Mouse (Mus musculus): Measurements from ENCODE around the gene 4921524J17Rik. TPM values are rescaled to one million over a fixed set of nuclear protein-coding genes. Genes with fewer than 3 reads are reported as not detected.

Gene 4921524J17Rik
- total RNA-seq, 2 experiments from 2014 or later: 33.6 to 58.3 TPM

DNA sequence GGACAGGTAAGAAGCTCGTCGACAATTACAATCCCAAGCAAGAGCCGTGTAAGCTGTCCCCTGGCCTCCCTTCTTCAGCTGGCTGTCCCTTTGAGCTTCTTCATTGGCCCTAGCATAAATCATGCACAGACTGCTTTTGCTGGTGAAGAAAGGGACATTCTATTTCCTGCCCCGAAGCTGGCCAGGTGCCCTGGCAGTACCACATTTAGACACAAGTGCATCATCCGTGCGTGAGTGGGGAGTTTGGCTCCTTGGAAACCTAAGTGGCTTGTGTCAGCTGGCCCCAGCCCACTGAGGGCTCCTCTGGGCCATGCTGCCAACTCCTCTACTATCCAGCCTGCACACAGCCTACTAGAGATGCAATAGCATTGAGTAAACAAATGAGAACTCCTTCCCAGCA is 46.4 kb downstream of the 4921524J17Rik start, which contains the start of gene Mylk3:
Gene Mylk3, minus strand, starts transcription at position 141 of the 400 bp plus-strand sequence.
- no peak for ATAC-seq (replicated peaks; ENCODE audit: poor library complexity)

- no peak for ATAC-seq (replicated peaks; ENCODE audit: poor library complexity)
Measured at GRCm38 (mm10) chr8:85381926-85382325, 50.7 kb downstream of the 4921524J17Rik start.

GRCm38 (mm10) chr8:85380824-85381209 is 51.8 kb downstream of the 4921524J17Rik start:
- peak; percentile 74 for ATAC-seq (replicated peaks; ENCODE audit: poor library complexity)

DNA sequence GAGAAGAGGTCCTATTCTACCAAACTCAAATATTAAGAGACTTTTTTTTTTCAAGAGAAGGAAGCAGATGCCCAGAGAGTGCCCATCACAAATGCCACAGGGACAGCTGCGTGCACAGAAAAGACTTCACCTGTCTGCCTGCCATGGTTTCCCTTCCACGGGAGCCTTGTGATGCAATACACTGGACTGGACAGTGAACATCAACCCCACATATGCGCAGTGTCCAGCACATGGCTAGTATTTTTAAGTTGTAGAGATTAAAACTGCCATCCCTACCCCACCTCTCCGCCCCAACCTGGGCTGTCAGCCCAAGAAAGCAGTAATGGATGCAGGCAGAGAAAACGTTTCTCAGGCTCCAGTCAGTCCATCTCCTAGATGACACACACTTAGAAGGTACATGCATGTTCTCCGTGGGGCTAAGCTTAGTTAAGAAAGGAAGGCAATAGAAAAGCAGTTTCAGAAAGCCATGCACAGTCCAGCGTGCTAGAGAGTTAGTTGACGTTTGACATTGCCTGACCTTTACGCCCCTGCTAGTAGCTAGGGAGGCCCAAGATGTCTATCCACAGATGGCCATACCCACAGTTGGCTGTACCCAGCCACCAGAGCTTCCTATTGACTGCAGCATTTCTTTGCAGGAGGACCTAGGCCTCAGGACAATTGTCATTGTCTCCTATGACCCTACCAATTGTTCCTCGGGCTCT is 52.4 kb downstream of the 4921524J17Rik start:
- no peak; the same call in 1 of the 2 replicates for ATAC-seq (replicated peaks; ENCODE audit: poor library complexity)

GRCm38 (mm10) chr8:85379142-85379781 is 53.4 kb downstream of the 4921524J17Rik start:
- peak; percentile 76 for ATAC-seq (replicated peaks; ENCODE audit: poor library complexity)

DNA sequence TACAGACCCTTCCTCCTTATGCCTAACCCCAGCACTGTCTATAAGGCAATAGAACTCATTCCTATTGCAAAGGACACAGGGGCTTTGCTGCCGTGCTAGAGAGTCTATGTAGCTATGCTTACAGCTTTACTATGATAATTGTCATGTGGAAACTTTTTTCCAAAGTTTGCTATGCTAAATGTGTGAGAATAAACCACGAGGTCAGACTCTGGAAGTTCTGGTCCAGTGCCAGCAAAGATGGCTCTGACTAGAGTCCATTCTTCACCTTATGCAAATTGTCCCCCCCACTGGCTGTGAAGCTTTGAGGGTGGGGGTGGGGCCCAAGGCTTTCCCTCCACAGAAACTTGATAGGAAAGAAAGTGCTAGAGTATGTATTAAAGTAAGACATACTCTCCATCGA is 56.1 kb downstream of the 4921524J17Rik start:
- ATAC-seq (replicated peaks; ENCODE audit: poor library complexity): no peak

DNA sequence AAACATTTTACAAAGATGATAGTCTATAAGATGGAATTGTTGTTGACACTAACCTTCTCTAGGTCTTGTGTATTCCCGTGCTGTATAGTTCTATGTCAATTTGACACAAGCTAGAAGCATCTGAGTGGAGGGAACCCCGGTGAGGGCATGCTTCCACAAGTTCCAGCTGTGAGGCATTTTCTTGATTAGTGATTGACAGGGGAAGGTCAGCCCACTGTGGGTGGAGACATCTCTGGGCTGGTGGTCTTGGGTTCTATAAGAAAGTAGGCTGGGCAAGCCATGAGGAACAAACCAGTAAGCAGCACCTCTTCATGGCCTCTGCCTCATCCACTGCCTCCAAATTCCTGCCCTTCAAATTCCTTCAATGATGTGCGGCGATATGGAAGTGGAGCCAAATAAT is 58.3 kb downstream of the 4921524J17Rik start:
- ATAC-seq (replicated peaks; ENCODE audit: poor library complexity): no peak

- peak; percentile 50 for ATAC-seq (replicated peaks; ENCODE audit: poor library complexity)
Measured at GRCm38 (mm10) chr8:85373435-85374039, 59.1 kb downstream of the 4921524J17Rik start.

DNA sequence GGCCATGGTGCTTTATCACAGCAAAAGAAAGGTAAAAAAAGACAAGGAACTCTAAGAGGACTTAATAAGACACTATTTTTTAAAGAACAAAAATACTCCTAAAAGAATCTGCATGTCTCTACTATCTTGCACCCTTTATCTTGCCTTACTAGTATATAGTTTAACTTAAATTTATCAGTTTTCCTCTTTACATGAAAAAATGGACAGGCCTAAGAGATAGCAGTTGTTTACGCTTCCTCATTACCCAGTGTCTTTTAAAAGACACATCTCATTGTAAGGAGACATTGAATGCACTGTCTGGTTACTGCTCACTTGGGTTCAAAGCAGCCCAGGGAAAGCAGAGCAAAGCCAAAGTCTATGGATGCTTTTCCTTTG is 60.2 kb downstream of the 4921524J17Rik start:
- no peak for ATAC-seq (replicated peaks; ENCODE audit: poor library complexity)

- ATAC-seq (replicated peaks; ENCODE audit: poor library complexity): 0 out of 2 replicates have a peak, but pooled peaks have one; percentile 42
Measured at GRCm38 (mm10) chr8:85371736-85372464, 60.7 kb downstream of the 4921524J17Rik start.

- no peak for ATAC-seq (replicated peaks; ENCODE audit: poor library complexity)
Measured at GRCm38 (mm10) chr8:85365176-85365575, 67.5 kb downstream of the 4921524J17Rik start.

DNA sequence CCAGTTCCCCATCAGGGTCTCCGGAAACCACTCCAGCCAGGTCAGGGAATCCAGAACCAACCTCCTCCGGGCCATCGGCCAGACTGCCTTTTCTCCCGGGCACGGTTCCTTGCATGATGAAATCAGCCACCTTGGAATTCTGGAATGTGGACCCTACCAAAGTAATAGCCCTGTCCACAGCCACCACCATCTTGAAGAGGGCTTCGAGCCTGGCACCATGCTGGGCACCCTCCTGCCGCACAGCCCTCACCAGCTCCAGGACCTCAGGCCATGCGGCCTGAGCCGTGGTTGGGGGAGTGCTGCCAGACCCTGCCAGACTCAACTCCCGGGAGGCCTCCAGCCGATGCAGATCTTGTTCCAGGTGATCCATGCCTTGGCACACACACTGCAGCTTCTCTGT is 68.0 kb downstream of the 4921524J17Rik start:
- no peak for ATAC-seq (replicated peaks; ENCODE audit: poor library complexity)

DNA sequence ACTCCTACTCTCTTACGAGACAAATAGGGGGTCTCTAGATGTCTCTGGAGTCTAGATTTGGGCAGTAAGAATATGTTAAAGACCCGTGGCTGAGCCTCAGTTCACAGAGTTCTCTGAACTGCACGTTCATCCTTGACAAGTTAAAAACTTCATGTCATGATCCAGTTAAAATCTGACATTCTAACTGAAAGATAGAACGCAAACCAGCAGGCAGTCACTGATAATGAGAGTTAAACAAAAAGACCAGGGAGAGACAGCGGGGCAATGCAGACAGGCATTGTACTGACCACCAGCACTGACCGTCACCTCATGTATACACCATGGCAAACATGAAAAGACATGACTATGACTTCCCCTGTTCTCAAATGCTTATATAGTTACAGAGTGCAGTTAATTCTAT is 69.2 kb downstream of the 4921524J17Rik start:
- ATAC-seq (replicated peaks; ENCODE audit: poor library complexity): peak; percentile 31; the same call in 1 of the 2 replicates

- no peak for ATAC-seq (replicated peaks; ENCODE audit: poor library complexity)
Measured at GRCm38 (mm10) chr8:85362211-85362610, 70.4 kb downstream of the 4921524J17Rik start.

Other genes with a start within 250 kb of the 4921524J17Rik start
- gene Olfr371, start 206.8 kb downstream of the 4921524J17Rik start, total RNA-seq (2015): not detected in 2 replicates
- gene Olfr371, start 206.8 kb downstream of the 4921524J17Rik start, total RNA-seq (2017): not detected in 2 replicates
- gene Orc6, start 133.2 kb downstream of the 4921524J17Rik start, total RNA-seq (2015): 98.8 and 124 TPM in 2 replicates
- 91.7 and 102 TPM in 2 replicates for gene Orc6, start 133.2 kb downstream of the 4921524J17Rik start, total RNA-seq (2017)
- 140 and 146 TPM in 2 replicates for gene Vps35, start 133.0 kb downstream of the 4921524J17Rik start, total RNA-seq (2015)
- gene Vps35, start 133.0 kb downstream of the 4921524J17Rik start, total RNA-seq (2017): 123 and 137 TPM in 2 replicates
- 2.2 and 2.8 TPM in 2 replicates for gene Mylk3, start 46.5 kb downstream of the 4921524J17Rik start, total RNA-seq (2015)
- 4.8 and 10.0 TPM in 2 replicates for gene Mylk3, start 46.5 kb downstream of the 4921524J17Rik start, total RNA-seq (2017)
- gene Gpt2, start 59.7 kb upstream of the 4921524J17Rik start, total RNA-seq (2015): 2.5 and 3.5 TPM in 2 replicates
- 4.6 and 5.3 TPM in 2 replicates for gene Gpt2, start 59.7 kb upstream of the 4921524J17Rik start, total RNA-seq (2017)
- gene Dnaja2, start 122.5 kb upstream of the 4921524J17Rik start, total RNA-seq (2015): 127 and 139 TPM in 2 replicates
- 121 and 143 TPM in 2 replicates for gene Dnaja2, start 122.5 kb upstream of the 4921524J17Rik start, total RNA-seq (2017)

Data from megakaryocyte progenitor cell, adult 5-6 weeks (primary cell).